Mouse (Mus musculus): ENCODE measurements at regions not wholly inside any gene's neighbourhood (a gene's known extent, or its start where the extent isn't known, plus 50 kb on each side); places are given as distances from the start of the nearest gene placed in this dataset.

GRCm38 (mm10) chr15:36916998-36917397 is 90.6 kb downstream of the Zfp706 start:
- Histone ChIP-seq H3K27me3 (no peaks in the 10 kb centered on the region), H3K36me3 (no peaks in the 10 kb centered on the region), H3K27ac (peak overlapping the region; percentile 63), H3K4me2 (no peak overlapping the region), H3K9ac (no peak overlapping the region), H3K4me1 (replicated peaks) (peaks cover 15% of the 10 kb centered on the region), H3K4me3 (no peak overlapping the region), H3K9me3 (replicated peaks) (no peaks in the 10 kb centered on the region)
- ATAC-seq (replicated peaks; ENCODE audit: insufficient number of reproducible peaks, insufficient read depth, low FRiP score, low read depth), result no peak
- WGBS, result 28% methylated on average over 4 of the region's 4 CpGs

DNA sequence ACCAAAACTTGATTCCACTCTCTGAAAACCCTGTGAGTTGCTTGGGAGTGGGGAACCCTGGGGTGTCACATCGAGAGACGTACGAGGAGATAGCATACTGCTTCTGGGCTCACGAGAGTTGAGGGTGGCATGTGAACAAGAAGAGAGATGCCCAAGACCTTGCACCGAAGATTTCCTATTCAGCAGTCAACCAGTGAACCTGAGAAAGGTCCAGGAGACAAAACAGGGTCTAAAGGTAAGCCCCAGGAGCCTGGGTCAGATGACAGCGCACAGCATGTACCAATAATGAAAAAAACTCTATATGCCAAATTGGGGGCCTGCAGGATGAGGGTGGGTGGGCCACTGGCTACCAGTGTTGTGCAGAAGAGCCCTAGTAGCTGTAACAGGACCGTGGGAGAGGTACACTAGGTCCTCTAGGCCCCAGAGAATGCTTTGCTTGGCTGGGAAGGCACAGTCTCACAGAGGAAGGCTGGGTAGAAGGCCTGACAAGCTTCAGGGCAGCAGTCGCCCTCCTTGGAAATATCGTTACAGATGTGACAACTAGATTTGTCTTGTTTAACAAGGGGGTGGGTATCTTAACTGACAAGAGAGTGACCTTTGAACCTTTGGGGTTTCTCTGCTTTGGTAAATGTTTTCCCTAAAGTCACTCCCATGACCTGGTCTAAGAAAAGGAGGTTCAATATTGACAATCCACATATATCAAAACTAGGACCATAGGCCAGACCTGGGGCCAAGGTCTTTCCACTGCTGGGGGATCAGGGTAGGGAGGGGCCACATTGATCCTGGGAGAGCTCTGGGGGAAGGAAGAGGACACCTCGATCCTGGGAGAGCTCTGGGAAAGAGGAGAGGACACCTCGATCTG is 93.1 kb downstream of the Zfp706 start:
- H3K4me3 ChIP-seq, result no peak overlapping the region
- no peaks in the 10 kb centered on the region for H3K9me3 ChIP-seq (replicated peaks)
- peaks cover 15% of the 10 kb centered on the region for H3K4me1 ChIP-seq (replicated peaks)
- no peak overlapping the region for H3K4me2 ChIP-seq
- H3K27ac ChIP-seq, result no peak overlapping the region
- H3K36me3 ChIP-seq, result no peaks in the 10 kb centered on the region
- H3K9ac ChIP-seq, result no peak overlapping the region
- 84% methylated on average over 11 of the region's 11 CpGs for WGBS
- no peak for ATAC-seq (replicated peaks; ENCODE audit: insufficient number of reproducible peaks, insufficient read depth, low FRiP score, low read depth)
- H3K27me3 ChIP-seq, result no peaks in the 10 kb centered on the region

DNA sequence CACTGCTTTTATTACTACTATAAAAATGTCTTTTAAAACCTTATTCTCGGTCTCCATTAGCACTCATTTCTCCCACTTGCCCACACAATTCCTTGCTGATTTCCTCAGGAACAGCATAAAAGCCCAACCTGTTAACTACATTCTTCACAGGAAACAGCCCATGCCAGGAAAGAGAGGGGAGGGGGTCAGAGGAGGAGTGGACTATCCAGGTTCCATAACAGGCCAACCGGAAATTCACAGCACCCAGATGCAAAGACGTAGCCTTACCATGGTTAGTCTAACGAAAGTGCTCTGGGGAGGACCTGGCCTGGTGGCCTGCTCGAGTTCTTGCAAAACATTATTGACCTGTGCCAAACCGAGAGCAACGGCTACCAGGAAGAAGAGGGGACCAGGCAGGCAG is 94.3 kb downstream of the Zfp706 start:
- H3K4me3 ChIP-seq, result no peak overlapping the region
- WGBS, result 83% methylated on average over 7 of the region's 7 CpGs
- H3K27ac ChIP-seq, result no peak overlapping the region
- no peak overlapping the region for H3K9ac ChIP-seq
- H3K9me3 ChIP-seq (replicated peaks), result no peaks in the 10 kb centered on the region
- no peak for ATAC-seq (replicated peaks; ENCODE audit: insufficient number of reproducible peaks, insufficient read depth, low FRiP score, low read depth)
- H3K36me3 ChIP-seq, result no peaks in the 10 kb centered on the region
- H3K4me2 ChIP-seq, result no peak overlapping the region
- peaks cover 13% of the 10 kb centered on the region for H3K4me1 ChIP-seq (replicated peaks)
- H3K27me3 ChIP-seq, result no peaks in the 10 kb centered on the region

- Histone ChIP-seq H3K4me3 (no peak overlapping the region), H3K4me1 (replicated peaks) (no peaks in the 10 kb centered on the region), H3K36me3 (no peaks in the 10 kb centered on the region), H3K4me2 (no peak overlapping the region), H3K9me3 (replicated peaks) (no peaks in the 10 kb centered on the region), H3K9ac (no peak overlapping the region), H3K27me3 (no peaks in the 10 kb centered on the region), H3K27ac (no peak overlapping the region)
- ATAC-seq (replicated peaks; ENCODE audit: insufficient number of reproducible peaks, insufficient read depth, low FRiP score, low read depth), result no peak
- 71% methylated on average over 2 of the region's 2 CpGs for WGBS
Measured at GRCm38 (mm10) chr15:36910272-36910671, 97.3 kb downstream of the Zfp706 start.

DNA sequence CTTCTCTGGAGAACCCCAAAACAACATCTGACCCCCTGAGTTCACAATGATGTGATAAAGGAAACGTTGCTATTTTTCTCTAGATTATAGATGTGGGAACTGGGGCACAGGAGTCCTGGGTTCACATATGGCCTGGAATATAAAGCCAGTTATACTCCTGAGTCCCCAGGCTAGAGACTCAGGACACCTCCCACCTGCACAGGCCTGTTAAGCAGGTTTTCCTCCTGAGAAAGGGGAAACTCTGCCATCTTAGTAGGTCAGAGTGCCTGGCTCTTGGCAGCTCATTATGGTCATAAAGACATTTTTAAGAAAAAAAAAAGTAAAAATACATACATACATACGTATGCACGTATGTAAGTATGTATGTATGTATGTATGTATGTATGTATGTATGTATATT is 98.1 kb downstream of the Zfp706 start:
- Histone ChIP-seq H3K27ac (no peak overlapping the region), H3K4me2 (no peak overlapping the region), H3K27me3 (no peaks in the 10 kb centered on the region), H3K9me3 (replicated peaks) (no peaks in the 10 kb centered on the region), H3K4me1 (replicated peaks) (no peaks in the 10 kb centered on the region), H3K4me3 (no peak overlapping the region), H3K9ac (no peak overlapping the region), H3K36me3 (no peaks in the 10 kb centered on the region)
- 77% methylated on average over 3 of the region's 3 CpGs for WGBS
- ATAC-seq (replicated peaks; ENCODE audit: insufficient number of reproducible peaks, insufficient read depth, low FRiP score, low read depth), result no peak

- H3K27ac ChIP-seq, result no peak overlapping the region
- no peak for ATAC-seq (replicated peaks; ENCODE audit: insufficient number of reproducible peaks, insufficient read depth, low FRiP score, low read depth)
- H3K9ac ChIP-seq, result no peak overlapping the region
- H3K4me1 ChIP-seq (replicated peaks), result peaks cover 9% of the 10 kb centered on the region
- H3K36me3 ChIP-seq, result no peaks in the 10 kb centered on the region
- H3K9me3 ChIP-seq (replicated peaks), result no peaks in the 10 kb centered on the region
- H3K4me2 ChIP-seq, result no peak overlapping the region
- 84% methylated on average over 5 of the region's 5 CpGs for WGBS
- no peaks in the 10 kb centered on the region for H3K27me3 ChIP-seq
- H3K4me3 ChIP-seq, result no peak overlapping the region
Measured at GRCm38 (mm10) chr15:36906789-36907188, 100.8 kb downstream of the Zfp706 start.

DNA sequence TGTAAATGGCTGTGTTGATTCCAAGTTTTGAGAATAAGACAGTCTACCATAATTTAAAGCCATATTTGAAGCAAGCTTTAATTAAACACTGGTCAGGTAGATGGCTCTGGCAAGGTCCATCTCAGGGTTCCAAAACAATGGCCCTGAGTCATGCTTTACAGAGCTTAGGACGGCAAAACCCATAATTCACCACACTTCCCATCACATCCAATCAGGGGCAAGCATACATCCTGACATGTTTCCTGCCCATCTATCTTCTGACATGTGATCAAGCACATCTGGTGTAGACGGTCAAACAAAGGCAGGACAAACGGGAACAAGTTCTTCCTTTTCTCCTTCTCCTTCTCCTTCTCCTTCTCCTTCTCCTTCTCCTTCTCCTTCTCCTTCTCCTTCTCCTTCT is 101.5 kb downstream of the Zfp706 start:
- no peak overlapping the region for H3K4me2 ChIP-seq
- H3K9ac ChIP-seq, result no peak overlapping the region
- no peaks in the 10 kb centered on the region for H3K9me3 ChIP-seq (replicated peaks)
- 54% methylated on average over 3 of the region's 3 CpGs for WGBS
- H3K27ac ChIP-seq, result no peak overlapping the region
- no peak for ATAC-seq (replicated peaks; ENCODE audit: insufficient number of reproducible peaks, insufficient read depth, low FRiP score, low read depth)
- H3K36me3 ChIP-seq, result no peaks in the 10 kb centered on the region
- no peak overlapping the region for H3K4me3 ChIP-seq
- no peaks in the 10 kb centered on the region for H3K27me3 ChIP-seq
- H3K4me1 ChIP-seq (replicated peaks), result peaks cover 16% of the 10 kb centered on the region

DNA sequence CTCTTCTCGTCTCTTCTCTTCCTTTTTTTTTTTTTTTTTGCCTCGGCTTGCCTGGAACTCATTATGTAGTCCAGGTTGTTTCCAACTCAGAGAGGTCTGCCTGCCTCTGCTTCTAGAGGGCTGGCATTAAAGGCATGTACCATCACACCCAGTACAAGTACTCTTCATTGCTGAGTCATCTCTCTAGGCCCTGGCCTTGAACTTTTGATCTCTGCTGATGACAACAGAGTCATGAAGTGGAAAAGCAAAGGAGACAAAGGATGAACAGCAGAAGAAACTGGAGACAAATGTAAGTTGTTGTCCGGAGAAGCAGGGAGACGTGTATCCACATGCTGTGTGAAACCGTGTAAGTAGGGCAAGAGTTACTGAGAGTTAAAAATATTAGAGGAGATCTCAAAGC is 103.7 kb downstream of the Zfp706 start:
- Histone ChIP-seq H3K9me3 (replicated peaks) (no peaks in the 10 kb centered on the region), H3K36me3 (no peaks in the 10 kb centered on the region), H3K27me3 (no peaks in the 10 kb centered on the region), H3K27ac (no peak overlapping the region), H3K4me3 (no peak overlapping the region), H3K4me1 (replicated peaks) (peaks cover 20% of the 10 kb centered on the region), H3K9ac (no peak overlapping the region), H3K4me2 (no peak overlapping the region)
- WGBS, result 78% methylated on average over 5 of the region's 5 CpGs
- ATAC-seq (replicated peaks; ENCODE audit: insufficient number of reproducible peaks, insufficient read depth, low FRiP score, low read depth), result no peak

DNA sequence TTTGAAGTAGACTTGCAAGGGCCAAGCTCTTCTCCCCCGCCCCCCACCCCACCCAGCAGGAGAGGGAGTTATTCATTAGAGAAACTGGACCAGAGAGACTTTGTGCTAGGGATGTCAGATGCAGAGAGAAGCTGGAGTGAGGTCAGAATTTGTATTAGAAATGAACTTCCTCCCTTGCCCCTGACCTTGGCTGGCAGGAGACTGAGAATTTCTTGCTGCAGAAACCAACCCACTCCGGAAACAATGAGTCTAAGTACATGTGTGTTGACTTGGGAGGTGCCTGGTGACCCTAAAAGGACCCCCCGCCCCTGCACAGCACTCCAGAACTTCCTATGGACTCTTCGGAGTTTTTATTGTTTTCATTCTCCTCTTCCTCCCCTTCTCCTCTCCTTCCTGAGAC is 104.3 kb downstream of the Zfp706 start:
- no peak overlapping the region; the same call in 1 of the 2 replicates for H3K27ac ChIP-seq
- peaks cover 20% of the 10 kb centered on the region for H3K4me1 ChIP-seq (replicated peaks)
- H3K4me2 ChIP-seq, result no peak overlapping the region
- H3K27me3 ChIP-seq, result no peaks in the 10 kb centered on the region
- no peak overlapping the region for H3K9ac ChIP-seq
- H3K4me3 ChIP-seq, result no peak overlapping the region
- WGBS, result 38% methylated on average over 4 of the region's 4 CpGs
- H3K36me3 ChIP-seq, result no peaks in the 10 kb centered on the region
- ATAC-seq (replicated peaks; ENCODE audit: insufficient number of reproducible peaks, insufficient read depth, low FRiP score, low read depth), result 0 out of 2 replicates have a peak, but pooled peaks have one; percentile 25
- no peaks in the 10 kb centered on the region for H3K9me3 ChIP-seq (replicated peaks)

- H3K27ac ChIP-seq, result no peak overlapping the region
Measured at GRCm38 (mm10) chr15:36901830-36902285, 105.7 kb downstream of the Zfp706 start.

GRCm38 (mm10) chr15:36901350-36901749 is 106.2 kb downstream of the Zfp706 start:
- no peaks in the 10 kb centered on the region for H3K36me3 ChIP-seq
- H3K9ac ChIP-seq, result no peak overlapping the region
- no peak for ATAC-seq (replicated peaks; ENCODE audit: insufficient number of reproducible peaks, insufficient read depth, low FRiP score, low read depth)
- 56% methylated on average over 5 of the region's 5 CpGs for WGBS
- H3K27me3 ChIP-seq, result no peaks in the 10 kb centered on the region
- H3K4me2 ChIP-seq, result no peak overlapping the region
- no peaks in the 10 kb centered on the region for H3K9me3 ChIP-seq (replicated peaks)
- H3K4me1 ChIP-seq (replicated peaks), result peaks cover 20% of the 10 kb centered on the region
- H3K27ac ChIP-seq, result no peak overlapping the region
- H3K4me3 ChIP-seq, result no peak overlapping the region

More at GRCm38 (mm10) chr15:36901830-36902285, 105.7 kb downstream of the Zfp706 start:
- Histone ChIP-seq H3K9ac (no peak overlapping the region), H3K36me3 (no peaks in the 10 kb centered on the region), H3K4me2 (no peak overlapping the region), H3K9me3 (replicated peaks) (no peaks in the 10 kb centered on the region), H3K4me1 (replicated peaks) (peaks cover 20% of the 10 kb centered on the region), H3K27me3 (no peaks in the 10 kb centered on the region), H3K4me3 (no peak overlapping the region)
- peak; percentile 81 for ATAC-seq (replicated peaks; ENCODE audit: insufficient number of reproducible peaks, insufficient read depth, low FRiP score, low read depth)
- 6% methylated on average over 7 of the region's 7 CpGs for WGBS

- peaks cover 20% of the 10 kb centered on the region for H3K4me1 ChIP-seq (replicated peaks)
- no peak overlapping the region for H3K4me2 ChIP-seq
- no peak for ATAC-seq (replicated peaks; ENCODE audit: insufficient number of reproducible peaks, insufficient read depth, low FRiP score, low read depth)
- no peaks in the 10 kb centered on the region for H3K36me3 ChIP-seq
- H3K4me3 ChIP-seq, result no peak overlapping the region
- no peaks in the 10 kb centered on the region for H3K27me3 ChIP-seq
- H3K9ac ChIP-seq, result no peak overlapping the region
- WGBS, result 38% methylated on average over 2 of the region's 2 CpGs
- H3K9me3 ChIP-seq (replicated peaks), result no peaks in the 10 kb centered on the region
- no peak overlapping the region for H3K27ac ChIP-seq
Measured at GRCm38 (mm10) chr15:36900940-36901339, 106.6 kb downstream of the Zfp706 start.

Measured in heart, embryonic 15.5 days (tissue).